Mouse (Mus musculus) MEL (cell line): ENCODE results near the gene Gata3. TPM values are rescaled to one million over a fixed set of nuclear protein-coding genes. Genes with fewer than 3 reads are reported as not detected.

Experiments used
- DNase-seq: peaks from one replicate; pipeline ENCODE4 v3.0.0; 2011; ENCODE audit warnings: low read depth, low spot score
- H3K27ac ChIP-seq: 2 replicates; pipeline ENCODE4 v1.5.1; 2012; ENCODE audit warnings: low read depth, mild to moderate bottlenecking, control low read depth, low read length, moderate library complexity; ENCODE audit not compliant: control insufficient read depth
- H3K27me3 ChIP-seq, 2 experiments: fragments of 150-350 bp in 1 of 2; sonication (generic) in 1 of 2; 2 replicates each; pipeline ENCODE4 v1.6.1; 2012; ENCODE audit warnings: low read length in 2 of 2, mild to moderate bottlenecking in 2 of 2, improper control_type of control experiment in 1 of 2, moderate library complexity in 1 of 2; ENCODE audit not compliant: insufficient read depth in 2 of 2, control insufficient read depth in 1 of 2
- H3K36me3 ChIP-seq, 2 experiments: 2 replicates each; pipeline ENCODE4 v1.6.1; 2012 to 2014; ENCODE audit warnings: low read length in 2 of 2, improper control_type of control experiment in 1 of 2, inconsistent platforms in 1 of 2, mild to moderate bottlenecking in 1 of 2; ENCODE audit not compliant: insufficient read depth in 2 of 2, control insufficient read depth in 1 of 2
- H3K4me1 ChIP-seq, 2 experiments: fragments of 150-350 bp in 1 of 2; sonication (generic) in 1 of 2; 2 replicates each; pipeline ENCODE4 v1.6.1; 2012; ENCODE audit warnings: low read length in 2 of 2, improper control_type of control experiment in 1 of 2, mild to moderate bottlenecking in 1 of 2; ENCODE audit not compliant: insufficient read depth in 2 of 2, control insufficient read depth in 1 of 2
- H3K4me3 ChIP-seq, 2 experiments: fragments of 150-350 bp in 1 of 2; sonication (generic) in 1 of 2; 2 replicates each; pipeline ENCODE4 v1.5.1; 2012; ENCODE audit warnings: low read depth in 2 of 2, low read length in 2 of 2, mild to moderate bottlenecking in 2 of 2, moderate library complexity in 2 of 2, control low read depth in 1 of 2, improper control_type of control experiment in 1 of 2; ENCODE audit not compliant: control insufficient read depth in 1 of 2, insufficient read depth in 1 of 2
- H3K79me2 ChIP-seq: 2 replicates; pipeline ENCODE4 v1.6.1; 2012; ENCODE audit warnings: mild to moderate bottlenecking, low read length, moderate library complexity; ENCODE audit not compliant: control insufficient read depth, poor library complexity, insufficient read depth
- H3K9ac ChIP-seq: 2 replicates; pipeline ENCODE4 v1.6.1; 2012; ENCODE audit warnings: low read depth, mild to moderate bottlenecking, control low read depth, low read length, moderate library complexity; ENCODE audit not compliant: control insufficient read depth, poor library complexity, severe bottlenecking
- H3K9me3 ChIP-seq: fragments of 150-350 bp; sonication (generic); replicated peaks from 2 replicates; pipeline ENCODE4 v1.6.1; 2012; ENCODE audit warnings: mild to moderate bottlenecking, low read length, improper control_type of control experiment, moderate library complexity; ENCODE audit not compliant: insufficient read depth
- CHD2 ChIP-seq: IDR thresholded peaks from 2 replicates; pipeline ENCODE4 v1.6.1; 2011; ENCODE audit warnings: low read length, improper control_type of control experiment
- CTCF ChIP-seq, 3 experiments: IDR thresholded peaks in 2 of 3; conservative IDR thresholded peaks in 1 of 3; 2 replicates each; pipeline ENCODE4 v1.5.1; 2011 to 2012; ENCODE audit warnings: low read length in 3 of 3, low read depth in 2 of 3, mild to moderate bottlenecking in 2 of 3, improper control_type of control experiment in 1 of 3, inconsistent platforms in 1 of 3, mixed read lengths in 1 of 3, moderate library complexity in 1 of 3; ENCODE audit not compliant: control insufficient read depth in 1 of 3, insufficient read depth in 1 of 3, poor library complexity in 1 of 3, severe bottlenecking in 1 of 3
- EP300 ChIP-seq, 2 experiments: IDR thresholded peaks; 2 replicates each; pipeline ENCODE4 v1.6.1; 2011; ENCODE audit warnings: improper control_type of control experiment in 2 of 2, low read length in 2 of 2, low read depth in 1 of 2, mild to moderate bottlenecking in 1 of 2
- ETS1 ChIP-seq: IDR thresholded peaks from 2 replicates; pipeline ENCODE4 v1.6.1; 2012; ENCODE audit warnings: low read depth, mild to moderate bottlenecking, inconsistent platforms, low read length, improper control_type of control experiment, moderate library complexity
- MAFK ChIP-seq: IDR thresholded peaks from 2 replicates; pipeline ENCODE4 v1.6.1; 2011; ENCODE audit warnings: low read depth, mild to moderate bottlenecking, low read length, improper control_type of control experiment, borderline replicate concordance
- MEF2A ChIP-seq: IDR thresholded peaks from 2 replicates; pipeline ENCODE4 v1.6.1; 2014; ENCODE audit warnings: low read depth, mild to moderate bottlenecking, inconsistent platforms, low read length, improper control_type of control experiment; ENCODE audit not compliant: poor library complexity, insufficient replicate concordance, severe bottlenecking; ENCODE audit errors: extremely low read depth
- POLR2AphosphoS2 ChIP-seq: IDR thresholded peaks from 2 replicates; pipeline ENCODE4 v1.6.1; 2011; ENCODE audit warnings: low read length, improper control_type of control experiment
- RAD21 ChIP-seq: IDR thresholded peaks from 2 replicates; pipeline ENCODE4 v1.6.1; 2011; ENCODE audit warnings: mild to moderate bottlenecking, low read depth, low read length, improper control_type of control experiment
- RCOR1 ChIP-seq: IDR thresholded peaks from 2 replicates; pipeline ENCODE4 v1.6.1; 2012; ENCODE audit warnings: low read depth, mild to moderate bottlenecking, inconsistent platforms, low read length, improper control_type of control experiment
- SIN3A ChIP-seq: IDR thresholded peaks from 2 replicates; pipeline ENCODE4 v1.6.1; 2012; ENCODE audit warnings: low read length, improper control_type of control experiment, inconsistent platforms
- TAL1 ChIP-seq: IDR thresholded peaks from 2 replicates; pipeline ENCODE4 v1.6.1; 2012; ENCODE audit warnings: mild to moderate bottlenecking, inconsistent platforms, low read length, moderate library complexity, mixed read lengths
- UBTF ChIP-seq: IDR thresholded peaks from 2 replicates; pipeline ENCODE4 v1.6.1; 2012; ENCODE audit warnings: low read depth, mild to moderate bottlenecking, inconsistent platforms, low read length, improper control_type of control experiment, moderate library complexity, borderline replicate concordance; ENCODE audit not compliant: insufficient read depth
- ZC3H11A ChIP-seq: IDR thresholded peaks from 2 replicates; pipeline ENCODE4 v1.6.1; 2012; ENCODE audit warnings: low read depth, mild to moderate bottlenecking, inconsistent platforms, low read length, improper control_type of control experiment
- ZKSCAN1 ChIP-seq: IDR thresholded peaks from 2 replicates; pipeline ENCODE4 v1.6.1; 2012; ENCODE audit warnings: low read depth, mild to moderate bottlenecking, inconsistent platforms, low read length, improper control_type of control experiment, moderate library complexity
- ZMIZ1 ChIP-seq: IDR thresholded peaks from 2 replicates; pipeline ENCODE4 v1.6.1; 2012; ENCODE audit warnings: low read depth, mild to moderate bottlenecking, inconsistent platforms, low read length, improper control_type of control experiment, moderate library complexity
- ZNF384 ChIP-seq: IDR thresholded peaks from 2 replicates; pipeline ENCODE4 v1.6.1; 2012; ENCODE audit warnings: low read depth, mild to moderate bottlenecking, inconsistent platforms, low read length, improper control_type of control experiment
- polyA plus RNA-seq, 2 experiments: library from polyadenylated mRNA; stranded (reverse) in 1 of 2; unstranded in 1 of 2; fragments of >175 nt in 1 of 2; fragments of >200 nt in 1 of 2; gene quantifications; 2 replicates each; pipeline versions ENCODE4 v1.2.1 to v1.2.4; 2012; ENCODE audit warnings: low replicate concordance in 2 of 2, low read depth in 1 of 2; ENCODE audit not compliant: insufficient read length in 2 of 2, insufficient read depth in 1 of 2, missing spikeins in 1 of 2
- total RNA-seq: library from RNA; depleted of rRNA; stranded (reverse); fragments of 300-350 nt; gene quantifications from 2 replicates; pipeline ENCODE4 v1.2.3, GENCODE M21; 2012

Gene Gata3
- total and polyA plus RNA-seq, 3 experiments, result 0.12 to 2.0 TPM; not detected in 1

GRCm38 (mm10) chr2:9889651-9890183 is at the start of gene Gata3 (continued):
- TF ChIP-seq RAD21 (no peak), CTCF (IDR thresholded peaks at IDR 0.05 in 2 of 3, conservative IDR thresholded peaks at IDR 0.05 in 1 of 3; ENCODE audit: control insufficient read depth in 1 of 3, insufficient read depth in 1 of 3, low read depth in 2 of 3, low read length in 3 of 3, poor library complexity in 1 of 3, severe bottlenecking in 1 of 3) (no peak), MAFK (no peak)
- TF ChIP-seq, all 39 proteins: peak for 9

GRCm38 (mm10) chr2:9939250-9939649 is 49.4 kb upstream of the Gata3 start:
- Histone ChIP-seq H3K27ac (no peak overlapping the region), H3K27me3 (no peaks in the 10 kb centered on the region), H3K4me3 (no peak overlapping the region), H3K9me3 (no peaks in the 10 kb centered on the region), H3K9ac (no peak overlapping the region), H3K36me3 (no peaks in the 10 kb centered on the region), H3K4me1 (no peaks in the 10 kb centered on the region), H3K79me2 (no peaks in the 10 kb centered on the region)
- TF ChIP-seq CTCF (IDR thresholded peaks at IDR 0.05 in 2 of 3, conservative IDR thresholded peaks at IDR 0.05 in 1 of 3; ENCODE audit: control insufficient read depth in 1 of 3, insufficient read depth in 1 of 3, low read depth in 2 of 3, low read length in 3 of 3, poor library complexity in 1 of 3, severe bottlenecking in 1 of 3) (no peak), RAD21 (no peak), ETS1 (no peak), RCOR1 (no peak), UBTF (no peak), ZKSCAN1 (no peak), ZNF384 (no peak), ZMIZ1 (no peak)
- DNase-seq, result no peak

- H3K36me3 ChIP-seq, result no peaks in the 10 kb centered on the region
- H3K9ac ChIP-seq, result no peak overlapping the region
- no peaks in the 10 kb centered on the region for H3K27me3 ChIP-seq
- no peak for DNase-seq
- H3K79me2 ChIP-seq, result no peaks in the 10 kb centered on the region
- no peaks in the 10 kb centered on the region for H3K9me3 ChIP-seq
- no peak overlapping the region for H3K4me3 ChIP-seq
- H3K27ac ChIP-seq, result no peak overlapping the region
- no peaks in the 10 kb centered on the region for H3K4me1 ChIP-seq
- no peak for TF ChIP-seq RAD21
- TF ChIP-seq ZMIZ1, result no peak
- no peak for TF ChIP-seq ZC3H11A
- no peak for TF ChIP-seq MAFK
- TF ChIP-seq EP300 (IDR thresholded peaks at IDR 0.05; ENCODE audit: low read depth in 1 of 2, low read length in 2 of 2), result no peak
- TF ChIP-seq UBTF, result no peak
- TF ChIP-seq POLR2AphosphoS2, result no peak
- TF ChIP-seq CHD2, result no peak
- TF ChIP-seq SIN3A, result no peak
- TF ChIP-seq ZNF384, result no peak
- no peak for TF ChIP-seq TAL1
- no peak for TF ChIP-seq MEF2A
- TF ChIP-seq, all 39 proteins: peak for 0
Observed at GRCm38 (mm10) chr2:9935965-9936364, 46.1 kb upstream of the Gata3 start.
